Mouse (Mus musculus): ENCODE data around the gene 1700024G13Rik.
A peak's percentile ranks its signal among the peaks of the same experiment; 100 is the strongest.
"Not testable (repeated sequence)": the region's sequence is repeated elsewhere in the genome, so short reads cannot be mapped to it uniquely, and the experiment has no call there.

Gene 1700024G13Rik

DNA sequence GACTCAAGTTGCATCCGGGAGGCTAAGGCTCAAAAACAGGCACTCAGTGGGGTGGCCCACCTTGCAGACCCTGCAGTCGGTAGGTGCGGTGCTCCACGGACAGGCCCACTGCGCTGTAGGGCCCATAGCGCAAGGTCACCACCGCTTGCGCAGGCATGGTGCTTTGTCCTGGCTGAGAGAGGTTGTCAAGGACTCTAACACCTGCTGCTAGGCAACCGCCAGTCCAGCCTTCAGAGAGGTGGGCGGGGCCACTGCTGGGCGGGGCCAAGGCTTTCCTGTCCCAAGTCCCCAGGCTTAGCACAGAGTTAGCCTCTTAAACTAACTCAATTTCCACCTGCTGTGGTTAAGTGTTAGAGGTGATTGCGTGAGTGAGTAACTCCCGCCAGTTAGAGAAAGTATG lies at the start of gene 1700024G13Rik:
Gene 1700024G13Rik (minus strand): TSS at position 196 of the 400 bp plus-strand sequence.
- DNase-seq, result no peak

DNA sequence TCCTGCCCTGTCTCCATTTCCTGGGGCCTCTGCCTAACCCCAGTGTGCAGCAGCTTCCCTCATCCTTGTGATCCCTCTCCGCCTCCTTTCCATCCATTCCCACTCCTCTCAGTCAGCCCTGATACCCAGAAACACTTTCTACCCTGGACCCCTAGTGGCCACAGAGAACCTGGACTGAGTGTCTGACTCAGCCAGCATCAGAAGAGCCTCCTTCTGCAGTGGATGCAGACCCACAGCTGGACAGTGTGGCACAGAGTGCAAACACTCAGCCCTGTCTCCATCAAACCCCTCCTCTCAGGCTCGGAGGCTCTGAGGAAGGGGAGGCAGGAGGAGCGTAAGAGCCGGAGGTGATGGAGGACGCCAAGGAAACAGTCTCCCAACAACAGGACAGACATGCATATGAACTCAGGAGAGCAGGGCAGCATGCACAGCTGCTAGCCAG lies 49.2 kb upstream of the 1700024G13Rik start:
- DNase-seq, result no peak

DNA sequence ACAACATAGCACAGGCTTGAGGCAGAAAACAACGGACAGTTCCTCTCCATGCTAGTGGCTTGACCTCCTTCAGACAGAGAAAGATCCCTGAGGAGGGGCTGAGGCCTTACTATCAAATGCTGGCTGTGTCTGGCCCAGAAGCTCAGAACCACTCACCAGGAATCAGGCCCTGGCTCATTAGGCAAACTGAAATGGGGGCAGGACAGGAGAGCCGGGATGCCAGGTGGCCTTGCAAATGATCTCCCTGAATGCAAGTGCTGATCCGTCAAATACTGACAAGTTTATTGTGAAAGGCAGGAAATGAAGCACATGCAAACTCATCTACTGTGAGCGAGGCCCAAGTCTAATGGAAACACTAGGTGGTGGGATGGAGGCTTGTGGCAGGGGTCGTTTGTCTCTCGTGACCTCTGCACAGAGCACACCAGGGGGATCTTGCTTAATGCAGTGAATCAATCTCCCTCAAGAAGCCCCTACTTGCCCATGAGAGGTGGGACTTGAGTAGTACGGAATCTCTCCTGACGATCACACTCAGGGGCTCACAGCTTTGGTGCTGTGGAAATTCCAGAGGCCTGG lies 40.9 kb upstream of the 1700024G13Rik start:
- no peak for DNase-seq

DNA sequence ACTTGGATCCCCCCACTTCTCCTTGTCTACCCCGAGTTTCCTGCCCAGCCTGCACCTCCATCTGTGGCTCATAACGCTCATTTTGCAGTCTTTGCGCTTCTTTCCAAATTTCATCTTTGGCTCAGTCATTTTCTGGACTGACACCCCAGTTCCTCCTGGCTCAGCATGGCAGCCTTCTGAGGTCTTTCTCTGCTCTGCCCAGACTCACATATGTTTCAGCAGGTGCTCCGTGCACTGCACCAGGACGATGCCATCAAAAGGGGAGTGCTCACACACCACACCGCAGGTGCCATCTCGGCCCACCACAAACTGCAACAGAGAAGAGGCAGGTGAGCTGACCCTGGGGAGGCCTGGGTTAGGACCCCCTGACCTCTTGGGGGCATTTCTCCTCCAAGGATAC lies 35.8 kb upstream of the 1700024G13Rik start:
- no peak for DNase-seq

DNA sequence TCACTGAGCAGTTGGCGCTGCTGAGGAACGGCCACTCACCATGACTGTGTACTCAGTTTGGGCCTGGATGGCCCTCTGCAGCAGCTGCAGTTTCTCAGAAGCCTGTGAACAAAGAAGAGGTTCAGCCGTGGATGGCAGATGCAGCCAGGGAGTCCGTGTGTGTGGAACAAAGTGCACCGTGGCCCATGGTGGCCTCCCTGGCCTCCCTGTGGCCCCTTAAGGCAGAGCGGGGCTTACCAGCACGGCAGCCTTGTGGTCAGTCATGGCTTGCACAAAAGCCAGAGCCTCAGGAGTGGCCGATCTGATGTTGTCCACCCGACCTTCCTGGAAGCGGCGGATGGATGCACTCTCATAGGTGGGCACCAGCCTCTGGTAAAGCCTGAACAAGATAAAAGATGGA lies 30.6 kb upstream of the 1700024G13Rik start:
- DNase-seq, result no peak

DNA sequence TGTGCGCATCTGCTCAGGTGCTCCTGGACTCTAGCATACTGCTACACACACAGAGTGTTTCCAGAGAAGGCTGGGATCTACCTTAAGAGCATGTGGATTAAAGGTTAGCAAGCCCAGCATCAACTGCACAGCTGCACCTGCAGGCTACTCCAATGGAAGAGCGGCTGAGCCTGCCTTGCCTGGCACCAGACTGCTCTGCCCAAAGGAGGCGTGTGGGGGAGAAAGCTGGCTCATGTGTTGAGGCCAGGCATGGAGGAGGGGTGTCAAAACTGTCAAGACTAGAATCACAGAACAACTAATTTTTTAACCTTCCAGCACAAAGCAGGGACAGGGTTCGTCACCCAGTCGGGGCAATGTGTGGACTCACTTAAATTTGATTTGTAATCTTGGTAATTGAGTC lies 23.9 kb upstream of the 1700024G13Rik start:
- DNase-seq, result no peak

DNA sequence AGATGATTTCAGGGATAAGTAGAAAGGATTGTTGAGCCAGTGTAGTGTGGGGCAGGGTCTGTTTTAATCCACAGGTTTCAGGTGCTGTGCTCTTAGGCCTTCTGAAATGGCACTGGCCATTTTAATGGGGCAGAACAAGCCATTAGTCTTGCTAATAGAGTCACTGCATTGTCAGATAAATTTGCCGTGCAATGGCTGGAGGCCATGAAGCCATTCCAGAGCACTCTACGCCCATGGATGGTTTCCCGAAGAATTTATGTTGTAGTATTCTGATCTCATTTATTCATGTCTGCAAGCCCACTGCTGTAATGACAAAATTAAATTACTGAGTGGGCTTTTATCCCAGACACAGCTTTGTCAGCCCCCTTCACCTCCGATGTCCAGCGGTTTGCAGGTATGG lies 21.9 kb upstream of the 1700024G13Rik start:
- DNase-seq, result no peak

DNA sequence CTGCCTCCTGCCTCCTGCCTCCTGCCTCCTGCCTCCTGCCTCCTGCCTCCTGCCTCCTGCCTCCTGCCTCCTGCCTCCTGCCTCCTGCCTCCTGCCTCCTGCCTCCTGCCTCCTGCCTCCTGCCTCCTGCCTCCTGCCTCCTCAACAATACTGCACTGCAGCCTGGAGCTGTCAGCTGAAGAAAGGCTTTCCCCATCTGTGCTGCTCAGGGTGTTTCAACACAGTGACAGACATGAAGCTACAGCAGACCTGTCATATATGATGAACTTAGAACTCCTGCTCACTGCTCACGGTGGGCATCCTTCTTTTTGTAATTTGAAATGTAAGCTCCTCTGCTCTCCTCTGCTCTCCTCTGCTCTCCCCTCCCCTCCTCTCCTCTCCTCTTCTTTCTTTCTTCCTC lies 17.2 kb upstream of the 1700024G13Rik start:
- DNase-seq, result not testable (repeated sequence)

DNA sequence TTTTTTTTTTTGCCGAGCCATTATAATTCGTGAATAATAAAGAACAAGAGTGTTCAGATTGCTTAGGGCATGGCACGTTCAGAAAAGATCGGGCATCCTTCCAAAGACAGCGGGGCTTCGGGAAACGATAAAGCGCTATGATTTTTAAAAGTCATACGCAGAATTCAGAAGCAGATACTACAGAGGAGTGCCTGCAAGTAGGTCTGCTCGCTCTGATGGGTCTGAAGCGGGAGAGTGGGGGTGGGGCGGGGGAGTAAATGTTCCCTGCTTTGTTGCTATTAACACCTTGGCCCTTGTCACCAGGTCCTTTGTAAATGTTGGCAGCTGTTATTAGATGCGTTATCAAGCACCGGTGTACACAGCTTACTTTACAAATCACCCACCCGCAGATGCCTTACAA lies 6.6 kb downstream of the 1700024G13Rik start:
- peak; percentile 20 for DNase-seq

DNA sequence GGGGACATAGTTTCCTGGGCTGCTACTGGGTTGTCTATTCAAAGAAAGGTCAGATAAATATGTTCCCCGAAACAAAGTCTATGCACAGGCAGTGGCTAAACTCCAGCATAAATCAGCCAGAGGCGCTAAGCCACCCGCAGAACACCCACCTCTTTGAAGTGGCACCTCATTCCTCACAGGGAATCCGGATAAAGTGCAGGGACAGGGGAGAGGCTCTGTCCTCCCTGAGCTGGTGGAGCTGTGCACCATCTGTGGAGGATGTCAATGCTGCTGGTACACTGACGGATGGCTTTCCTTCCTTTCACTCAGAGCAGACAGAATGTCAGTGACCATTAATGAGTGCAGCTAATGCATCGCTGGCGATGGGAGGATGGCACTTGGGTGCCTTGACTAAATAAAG lies 7.1 kb downstream of the 1700024G13Rik start:
- DNase-seq, result no peak

DNA sequence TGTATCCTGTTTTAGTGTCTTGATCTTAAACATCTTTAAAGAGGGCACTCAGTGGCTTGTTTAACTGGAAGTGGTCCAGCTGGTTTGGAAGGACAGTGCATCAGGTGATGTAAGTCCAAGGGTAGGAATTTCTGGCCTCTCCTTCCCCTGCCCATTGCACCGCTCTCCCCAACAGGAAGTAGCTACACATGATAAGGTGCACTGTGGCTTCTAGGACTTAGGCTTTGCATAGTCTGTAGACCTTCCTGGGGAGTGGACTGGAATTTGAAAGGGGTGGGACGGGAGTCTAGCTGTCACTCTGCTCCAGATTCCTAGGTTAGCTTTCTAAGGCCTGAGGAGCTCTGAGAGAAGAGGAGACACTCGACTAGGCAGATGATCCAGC lies 8.1 kb downstream of the 1700024G13Rik start:
- no peak for DNase-seq

DNA sequence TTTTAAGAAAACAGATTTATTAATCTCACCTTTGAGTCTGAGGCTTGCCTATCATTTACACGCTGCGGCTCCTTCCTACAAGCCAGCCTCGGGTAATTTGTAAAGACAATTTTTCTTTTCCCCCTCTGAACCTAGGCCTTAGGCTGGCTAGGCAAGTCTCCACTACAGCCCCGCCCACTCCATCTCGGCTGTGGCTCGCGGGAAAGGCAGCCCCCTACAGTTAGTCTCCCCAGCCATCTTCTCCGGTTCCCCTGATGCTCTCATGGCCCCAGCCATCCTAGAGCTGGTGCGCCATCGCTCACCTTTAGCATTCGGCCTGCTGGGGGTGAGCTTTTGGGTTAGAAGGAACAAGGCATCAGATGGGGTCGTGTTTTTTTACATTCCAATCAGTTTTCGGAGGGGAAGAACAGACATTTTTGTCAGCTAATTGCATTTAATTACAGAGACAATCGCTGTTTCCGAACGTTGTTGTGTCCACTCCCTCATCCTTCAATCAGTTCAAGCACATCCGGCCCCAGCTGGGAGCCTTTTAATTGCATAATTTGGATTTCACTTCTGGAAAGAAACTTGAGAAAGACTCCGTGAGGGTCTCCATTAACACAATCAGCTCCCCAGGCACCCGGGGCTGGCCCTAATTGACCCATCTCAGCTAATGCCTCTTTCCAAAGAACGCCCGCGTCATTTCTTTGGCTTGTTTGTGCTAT lies 8.6 kb downstream of the 1700024G13Rik start:
- no peak for DNase-seq

DNA sequence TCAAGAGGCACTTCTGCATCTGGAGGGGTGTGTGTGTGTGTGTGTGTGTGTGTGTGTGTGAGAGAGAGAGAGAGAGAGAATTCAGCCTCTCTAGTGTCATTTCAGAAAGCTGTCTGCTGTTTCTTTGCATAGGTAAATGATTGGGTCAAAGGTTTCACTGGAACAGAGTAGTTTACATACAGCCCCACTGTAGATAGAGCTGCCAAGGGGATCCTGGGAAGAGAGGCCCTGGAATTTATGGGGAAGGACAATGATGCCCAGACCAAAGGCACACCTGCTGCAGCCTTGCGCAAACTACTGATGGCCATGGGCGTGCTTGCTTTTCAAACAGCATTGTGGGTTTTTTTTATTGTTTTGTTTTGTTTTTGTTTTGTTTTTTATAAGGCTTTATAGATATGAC lies 15.7 kb downstream of the 1700024G13Rik start:
- no peak for DNase-seq

DNA sequence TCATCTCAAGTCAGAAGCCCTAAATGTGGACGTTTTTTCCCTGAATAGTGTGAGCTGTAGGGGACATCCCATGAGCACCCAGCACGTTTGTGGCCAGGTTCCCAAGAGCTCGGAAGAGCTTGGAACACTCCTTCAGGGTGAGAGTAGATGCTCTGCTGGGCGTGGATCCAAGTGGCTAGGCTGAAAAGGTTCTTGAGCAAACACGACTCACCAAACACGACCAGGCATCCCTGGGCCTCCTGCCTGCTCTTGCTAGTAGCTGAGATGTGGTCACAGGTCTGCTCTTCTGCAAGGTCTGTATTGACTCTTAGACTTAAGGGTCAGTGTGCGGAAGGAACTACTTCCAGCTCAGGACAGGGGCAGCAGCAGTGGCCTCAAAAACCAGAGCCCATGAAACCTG lies 18.4 kb downstream of the 1700024G13Rik start:
- no peak for DNase-seq

DNA sequence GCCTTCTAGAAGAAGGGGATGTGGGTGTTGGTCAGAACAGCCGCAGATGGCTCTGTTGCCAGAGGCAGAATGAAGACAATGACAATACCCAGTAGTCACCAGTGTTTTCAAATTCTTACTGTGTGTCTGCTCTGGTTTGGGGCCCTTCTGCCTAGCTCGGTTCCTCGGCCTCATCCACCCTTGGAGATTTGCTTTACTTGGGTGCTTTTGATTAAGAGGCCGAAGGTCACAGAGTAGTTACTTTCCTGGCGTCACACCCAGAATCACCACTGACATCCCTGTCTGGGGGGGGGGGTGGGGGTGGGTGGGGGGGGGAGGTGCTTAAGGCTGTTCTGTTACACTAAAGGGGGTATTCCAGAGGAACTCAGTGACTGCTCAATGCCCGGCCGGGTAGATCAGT lies 23.8 kb downstream of the 1700024G13Rik start:
- no peak for DNase-seq

DNA sequence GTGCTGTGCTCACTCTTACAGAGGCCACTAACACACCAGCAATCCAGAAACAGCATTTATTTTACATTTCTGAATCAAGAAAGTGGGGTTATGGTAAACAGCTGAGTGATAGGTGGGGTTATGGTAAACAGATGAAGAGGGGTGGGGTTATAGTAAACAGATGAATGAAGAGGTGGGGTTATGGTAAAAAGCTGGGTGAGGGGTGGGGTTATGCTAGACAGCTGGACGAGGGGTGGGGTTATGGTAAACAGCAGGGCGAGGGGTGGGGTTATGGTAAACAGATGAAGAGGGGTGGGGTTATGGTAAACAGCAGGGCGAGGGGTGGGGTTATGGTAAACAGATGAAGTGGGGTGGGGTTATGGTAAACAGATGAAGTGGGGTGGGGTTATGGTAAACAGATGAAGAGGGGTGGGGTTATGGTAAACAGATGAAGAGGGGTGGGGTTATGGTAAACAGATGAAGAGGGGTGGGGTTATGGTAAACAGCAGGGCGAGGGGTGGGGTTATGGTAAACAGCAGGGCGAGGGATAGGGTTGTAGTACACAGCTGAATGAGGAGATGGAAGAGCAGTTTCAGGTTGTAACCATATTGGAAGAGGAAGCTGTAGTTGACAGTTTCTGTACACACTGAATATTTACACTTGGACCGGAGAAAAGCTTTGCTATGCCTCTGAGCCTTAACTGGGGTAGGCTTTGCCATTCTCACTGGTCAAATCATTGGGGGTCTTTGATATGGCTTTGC lies 36.8 kb downstream of the 1700024G13Rik start:
- DNase-seq, result not testable (repeated sequence)

DNA sequence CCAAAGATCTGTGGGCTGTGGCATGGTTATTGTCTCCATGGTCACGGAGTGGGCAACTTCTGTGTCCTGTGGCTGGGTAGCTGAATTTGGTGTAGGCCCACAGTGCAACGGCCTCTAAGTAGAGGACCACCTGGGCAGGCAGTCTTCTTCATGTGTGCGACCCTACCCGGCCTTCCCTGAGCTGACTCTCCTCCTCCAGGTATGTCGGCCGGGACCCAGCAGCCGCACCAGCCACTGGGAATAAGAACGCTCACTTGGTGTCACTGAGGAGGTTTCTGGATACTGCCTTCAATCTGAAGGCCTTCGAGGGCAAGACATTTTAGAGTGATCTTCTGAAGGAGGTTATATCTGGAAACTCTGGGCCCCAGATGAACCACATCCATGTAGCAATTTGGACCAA lies 40.9 kb downstream of the 1700024G13Rik start:
- DNase-seq, result no peak

DNA sequence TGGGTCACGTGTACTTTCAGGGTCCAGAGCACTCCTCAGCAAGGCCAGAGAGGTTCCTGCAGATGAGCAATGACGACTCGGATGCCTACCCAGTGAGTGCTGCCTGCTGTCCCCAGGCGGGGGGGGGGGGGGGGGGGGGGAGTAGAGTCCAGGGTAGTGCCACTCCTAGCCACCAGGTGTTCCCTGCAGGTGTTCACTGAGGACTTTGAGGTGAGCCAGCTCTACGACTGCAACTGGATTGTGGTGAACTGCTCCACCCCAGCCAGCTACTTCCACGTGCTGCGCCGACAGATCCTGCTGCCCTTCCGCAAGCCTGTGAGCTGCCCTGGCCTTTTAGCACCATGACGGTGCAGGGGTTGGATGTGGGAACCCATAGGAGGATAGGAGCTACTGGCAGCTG lies 43.5 kb downstream of the 1700024G13Rik start:
- DNase-seq, result no peak

DNA sequence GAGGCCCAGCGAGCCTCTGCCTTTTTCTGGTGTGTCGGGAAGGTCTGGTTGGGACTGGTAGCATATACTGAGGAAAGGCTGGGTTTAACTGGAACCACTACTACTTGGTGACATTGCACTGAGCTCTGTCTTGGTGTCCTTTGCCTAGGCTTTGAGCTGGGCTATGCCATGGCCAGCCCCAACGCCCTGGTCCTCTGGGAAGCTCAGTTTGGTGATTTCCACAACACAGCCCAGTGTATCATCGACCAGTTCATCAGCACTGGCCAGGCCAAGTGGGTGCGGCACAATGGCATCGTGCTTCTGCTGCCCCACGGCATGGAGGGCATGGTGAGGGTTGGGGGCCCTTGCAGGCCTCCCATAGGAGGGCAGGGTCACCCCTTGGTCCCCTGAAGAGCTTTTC lies 44.0 kb downstream of the 1700024G13Rik start:
- no peak for DNase-seq

DNA sequence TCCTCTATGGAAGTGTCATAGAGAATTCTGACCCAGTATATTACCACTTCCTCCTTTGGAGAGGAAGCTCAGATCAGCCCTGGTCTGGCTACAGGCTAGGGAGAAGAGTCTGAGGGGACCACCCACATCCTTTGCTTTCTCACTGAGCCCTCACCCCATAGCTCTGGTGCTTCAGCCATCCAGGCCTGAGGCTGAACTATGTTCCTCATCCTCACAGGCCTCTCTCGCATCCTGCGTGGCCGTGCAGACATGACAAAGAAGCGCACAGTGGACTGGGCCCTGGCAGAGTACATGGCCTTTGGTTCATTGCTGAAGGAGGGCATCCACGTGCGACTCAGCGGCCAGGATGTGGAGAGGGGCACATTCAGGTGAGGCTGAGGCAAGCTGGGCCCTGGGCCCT lies 46.4 kb downstream of the 1700024G13Rik start:
- no peak for DNase-seq

DNA sequence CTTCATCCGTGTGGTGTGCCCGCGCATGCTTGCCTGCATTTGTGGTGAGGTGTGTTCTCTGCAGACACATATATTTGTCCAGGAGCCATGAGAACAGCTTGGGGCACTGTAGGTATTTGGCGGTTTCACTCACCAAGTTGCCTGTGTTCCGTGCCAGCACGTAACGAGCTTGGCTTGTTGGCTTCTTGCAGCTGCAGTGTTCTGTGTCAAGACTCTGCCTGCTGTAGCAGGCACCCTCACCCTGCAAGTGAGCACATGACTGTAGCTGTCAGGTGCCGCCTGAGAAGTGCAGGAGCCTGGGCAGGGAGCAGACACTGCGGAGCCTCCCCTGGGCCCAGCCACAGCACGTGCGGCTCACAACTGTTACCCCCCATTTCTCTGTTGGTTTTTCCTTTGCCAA lies 51.6 kb downstream of the 1700024G13Rik start:
- no peak for DNase-seq

DNA sequence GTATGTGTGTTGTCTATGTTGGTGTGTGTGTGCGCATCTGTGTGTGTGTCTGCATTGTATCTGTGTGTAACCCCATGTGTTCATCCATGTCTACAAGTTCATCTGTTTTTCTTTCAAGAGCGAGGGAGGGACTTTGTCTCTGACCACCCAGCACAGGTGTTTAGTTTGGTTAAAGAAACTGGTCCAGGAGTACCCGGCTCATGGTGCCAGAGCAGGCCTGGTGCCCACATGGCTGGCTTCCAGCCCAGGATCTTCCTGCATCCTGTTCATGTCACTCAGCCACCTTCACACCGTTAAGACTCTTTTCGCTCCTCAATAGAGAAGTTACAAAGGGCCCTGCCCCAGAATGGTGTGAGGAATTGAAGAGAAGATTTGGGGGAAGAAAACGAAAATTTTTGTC lies 52.2 kb downstream of the 1700024G13Rik start:
- no peak for DNase-seq

DNA sequence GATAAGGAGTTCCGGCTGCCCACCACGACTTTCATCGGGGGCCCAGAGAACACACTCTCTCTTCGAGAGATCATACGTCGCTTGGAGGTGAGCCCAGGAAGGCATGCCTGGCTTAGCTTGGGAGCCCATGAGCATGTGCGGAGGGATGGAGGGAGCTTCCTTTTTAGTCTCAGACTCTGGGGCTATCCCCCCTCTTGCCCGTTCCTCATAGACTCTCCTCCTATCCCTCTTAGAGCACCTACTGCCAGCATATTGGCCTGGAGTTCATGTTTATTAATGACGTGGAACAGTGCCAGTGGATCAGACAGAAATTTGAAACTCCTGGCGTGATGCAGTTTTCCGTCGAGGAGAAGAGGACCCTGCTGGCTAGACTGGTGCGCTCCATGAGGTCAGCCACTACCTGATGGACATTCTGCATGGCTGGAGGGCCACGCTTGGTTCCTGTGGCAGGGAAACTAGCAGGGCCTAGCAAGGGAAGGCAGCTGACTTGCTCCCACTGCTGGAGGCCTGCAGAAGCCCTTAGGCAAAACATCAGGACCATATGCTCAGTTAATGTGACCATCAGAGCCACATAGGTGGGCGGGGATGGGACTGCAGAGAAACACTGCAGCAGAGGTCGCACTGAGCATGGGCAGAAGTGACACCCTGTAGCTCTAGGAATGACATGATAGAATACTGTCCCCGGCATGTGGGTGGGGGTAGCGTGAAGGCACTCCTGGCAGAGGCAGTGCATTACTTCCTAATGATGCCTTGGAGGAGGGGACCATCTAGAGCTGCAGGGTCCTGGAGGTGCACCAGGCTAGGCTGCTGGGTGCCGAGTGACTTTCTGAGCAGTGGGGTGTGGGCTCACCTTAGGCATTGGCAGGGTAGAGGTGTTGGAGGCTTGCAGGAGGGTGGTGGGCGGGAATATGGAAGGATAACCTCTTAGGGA lies 55.4 kb downstream of the 1700024G13Rik start:
- no peak for DNase-seq
